Mouse (Mus musculus): ENCODE results near the gene Osgepl1. TPM values are rescaled to one million over a fixed set of nuclear protein-coding genes. Genes with fewer than 3 reads are reported as not detected.

Gene Osgepl1
- total and polyA plus RNA-seq, 3 experiments = 13.1 to 33.2 (median 15.5) TPM

- TF ChIP-seq POLR2A (IDR thresholded peaks at IDR 0.05; ENCODE audit: low read depth, low read length) = peak; percentile 93
- no peak for TF ChIP-seq RCOR1 (conservative IDR thresholded peaks at IDR 0.05; ENCODE audit: low read depth, low read length)
- TF ChIP-seq MXI1 (IDR thresholded peaks at IDR 0.05; ENCODE audit: low read depth, low read length) = peak; percentile 75; the same call in 1 of the 2 replicates
- TF ChIP-seq E2F4 (IDR thresholded peaks at IDR 0.05; ENCODE audit: insufficient replicate concordance, low read depth, low read length) = 0 out of 2 replicates have a peak, but pooled peaks have one; percentile 80
- no peak for TF ChIP-seq CHD1 (IDR thresholded peaks at IDR 0.05; ENCODE audit: low read depth, low read length)
- TF ChIP-seq ETS1 (conservative IDR thresholded peaks at IDR 0.05; ENCODE audit: low read depth, low read length) = no peak
- TF ChIP-seq TBP (conservative IDR thresholded peaks at IDR 0.05; ENCODE audit: low read depth, low read length) = no peak
- TF ChIP-seq GABPA (IDR thresholded peaks at IDR 0.05; ENCODE audit: insufficient replicate concordance, low read depth, low read length) = no peak
- peak; percentile 73 for TF ChIP-seq SIN3A (IDR thresholded peaks at IDR 0.05; ENCODE audit: low read length)
- TF ChIP-seq PAX5 (IDR thresholded peaks at IDR 0.05; ENCODE audit: low read length) = no peak
Observed at GRCm38 (mm10) chr1:53352327-53353261, 39.2 kb downstream of the Osgepl1 start, which contains the start of the genes Asdurf, Gm28551 and Asnsd1 (continued).

- no peak overlapping the region for H3K4me3 ChIP-seq (replicated peaks in 1 of 3; ENCODE audit: low read depth in 2 of 3, low read length in 2 of 3, poor library complexity in 1 of 3)
- no peak for TF ChIP-seq MAFK (IDR thresholded peaks at IDR 0.05; ENCODE audit: insufficient replicate concordance, low read length)
- TF ChIP-seq ZC3H11A (IDR thresholded peaks at IDR 0.05; ENCODE audit: low read depth, low read length) = no peak
- TF ChIP-seq ETS1 (conservative IDR thresholded peaks at IDR 0.05; ENCODE audit: low read depth, low read length) = no peak
- no peak for TF ChIP-seq RAD21 (IDR thresholded peaks at IDR 0.05; ENCODE audit: low read depth, low read length)
- TF ChIP-seq E2F4 (IDR thresholded peaks at IDR 0.05; ENCODE audit: insufficient replicate concordance, low read depth, low read length) = no peak
- TF ChIP-seq IRF4 (IDR thresholded peaks at IDR 0.05; ENCODE audit: low read depth, low read length) = no peak
- TF ChIP-seq ZMIZ1 (IDR thresholded peaks at IDR 0.05; ENCODE audit: low read depth, low read length) = no peak
- no peak for TF ChIP-seq JUN (IDR thresholded peaks at IDR 0.05; ENCODE audit: insufficient read depth, low read depth, low read length)
- H3K27ac ChIP-seq (ENCODE audit: insufficient read depth, low read depth) = no peak overlapping the region
- in situ Hi-C loops (cut with MboI; ENCODE audit: low pct_ligation_motif_present, low pct_unique_long_range_greater_than_20kb, low sequenced_read_pairs) = no loop called here
- DNase-seq (ENCODE audit: extremely low read depth) = no peak
- no peaks in the 10 kb centered on the region for H3K79me2 ChIP-seq (replicated peaks; ENCODE audit: control insufficient read depth, extremely low read depth, insufficient read depth, poor library complexity, severe bottlenecking)
- no peak overlapping the region for H3K4me2 ChIP-seq (ENCODE audit: insufficient read depth, low read depth, poor library complexity, severe bottlenecking)
- H3K9ac ChIP-seq (ENCODE audit: insufficient read depth, low read depth) = no peak overlapping the region
- H3K9me3 ChIP-seq (replicated peaks; ENCODE audit: low read length) = no peaks in the 10 kb centered on the region
- H3K36me3 ChIP-seq (replicated peaks in 1 of 2; ENCODE audit: control insufficient read depth in 1 of 2, insufficient read depth in 1 of 2, low read length in 1 of 2) = no peaks in the 10 kb centered on the region
- dilution Hi-C loops (cut with MboI; ENCODE audit: extremely low pct_ligation_motif_present, extremely low pct_unique_long_range_greater_than_20kb, low sequenced_read_pairs) = no loop called here
- no peaks in the 10 kb centered on the region for H3K27me3 ChIP-seq (replicated peaks)
- H3K4me1 ChIP-seq (ENCODE audit: control insufficient read depth in 1 of 2, insufficient read depth in 2 of 2) = no peaks in the 10 kb centered on the region
Observed at GRCm38 (mm10) chr1:53358988-53359387, 45.6 kb downstream of the Osgepl1 start.

Other genes with a start within 250 kb of the Osgepl1 start
- not detected in 2 replicates for gene 1700019A02Rik, start 126.0 kb upstream of the Osgepl1 start, total RNA-seq (2012; rRNA removed)
- gene 1700019A02Rik, start 126.0 kb upstream of the Osgepl1 start, total RNA-seq (2014; rRNA removed) = not detected in 2 replicates
- gene 1700019A02Rik, start 126.0 kb upstream of the Osgepl1 start, polyA plus RNA-seq (2012; ENCODE audit: insufficient read length, low read depth) = not detected in 2 replicates
- 16.8 and 19.5 TPM in 2 replicates for gene Pms1, start 16.6 kb upstream of the Osgepl1 start, total RNA-seq (2012; rRNA removed)
- 23.2 and 25.3 TPM in 2 replicates for gene Pms1, start 16.6 kb upstream of the Osgepl1 start, total RNA-seq (2014; rRNA removed)
- 16.1 and 16.7 TPM in 2 replicates for gene Pms1, start 16.6 kb upstream of the Osgepl1 start, polyA plus RNA-seq (2012; ENCODE audit: insufficient read length, low read depth)
- 21.6 and 24.8 TPM in 2 replicates for gene Ormdl1, start 16.5 kb upstream of the Osgepl1 start, total RNA-seq (2012; rRNA removed)
- 62.2 and 69.0 TPM in 2 replicates for gene Ormdl1, start 16.5 kb upstream of the Osgepl1 start, total RNA-seq (2014; rRNA removed)
- 23.2 and 24.3 TPM in 2 replicates for gene Ormdl1, start 16.5 kb upstream of the Osgepl1 start, polyA plus RNA-seq (2012; ENCODE audit: insufficient read length, low read depth)
- not detected in 2 replicates for gene Gm28778, start 16.5 kb upstream of the Osgepl1 start, total RNA-seq (2012; rRNA removed)
- gene Gm28778, start 16.5 kb upstream of the Osgepl1 start, total RNA-seq (2014; rRNA removed) = not detected in 2 replicates
- 1.5 TPM in 1 of 2 replicates, not detected in the other for gene Gm28778, start 16.5 kb upstream of the Osgepl1 start, polyA plus RNA-seq (2012; ENCODE audit: insufficient read length, low read depth)
- gene Asdurf, start 39.0 kb downstream of the Osgepl1 start, total RNA-seq (2012; rRNA removed) = not detected in 2 replicates
- 120 and 190 TPM in 2 replicates for gene Asdurf, start 39.0 kb downstream of the Osgepl1 start, total RNA-seq (2014; rRNA removed)
- gene Asdurf, start 39.0 kb downstream of the Osgepl1 start, polyA plus RNA-seq (2012; ENCODE audit: insufficient read length, low read depth) = 8.5 and 41.2 TPM in 2 replicates
- 0.04 TPM in 1 of 2 replicates, not detected in the other for gene Gm28551, start 39.0 kb downstream of the Osgepl1 start, total RNA-seq (2012; rRNA removed)
- not detected in 2 replicates for gene Gm28551, start 39.0 kb downstream of the Osgepl1 start, total RNA-seq (2014; rRNA removed)
- 0.20 and 1.1 TPM in 2 replicates for gene Gm28551, start 39.0 kb downstream of the Osgepl1 start, polyA plus RNA-seq (2012; ENCODE audit: insufficient read length, low read depth)
- gene Asnsd1, start 39.1 kb downstream of the Osgepl1 start, total RNA-seq (2012; rRNA removed) = 76.3 and 81.0 TPM in 2 replicates
- gene Asnsd1, start 39.1 kb downstream of the Osgepl1 start, total RNA-seq (2014; rRNA removed) = 135 and 168 TPM in 2 replicates
- 159 and 165 TPM in 2 replicates for gene Asnsd1, start 39.1 kb downstream of the Osgepl1 start, polyA plus RNA-seq (2012; ENCODE audit: insufficient read length, low read depth)

All from CH12.LX (cell line).